Mouse (Mus musculus): ENCODE measurements around the gene Mapk6.

DNA sequence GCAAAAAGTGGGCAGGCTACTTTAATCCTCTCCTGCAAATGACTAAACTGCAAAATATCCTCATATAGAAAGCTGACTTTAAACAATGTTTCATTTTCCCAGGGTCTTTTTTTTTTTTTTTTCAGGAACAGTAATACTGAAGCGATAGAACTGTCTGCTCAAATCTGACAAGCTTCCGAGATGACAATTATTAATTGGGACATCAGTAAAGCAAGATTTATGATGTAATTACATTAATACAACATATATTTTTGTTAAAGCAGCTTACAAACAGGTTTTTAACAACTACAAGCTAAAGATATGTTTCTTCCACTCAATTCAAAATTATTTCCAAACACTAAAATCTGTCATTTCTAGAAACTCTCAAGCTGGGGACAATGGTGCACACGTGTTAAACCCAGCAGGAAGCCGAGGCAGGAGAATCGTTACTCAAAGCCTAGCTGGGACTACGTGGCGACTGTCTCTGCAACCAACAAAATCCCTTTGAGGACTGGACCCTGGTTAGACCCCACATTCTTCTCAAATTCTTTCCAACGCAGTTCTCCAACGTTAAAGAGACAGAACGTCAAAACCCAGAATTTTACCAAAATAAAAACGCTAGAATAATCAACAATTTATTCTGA, 1.5 kb downstream of the Mapk6 start:
- no peak for TF ChIP-seq CTCF (conservative IDR thresholded peaks at IDR 0.05; ENCODE audit: insufficient read depth, insufficient read length, low read depth, low read length)
- TF ChIP-seq POLR2A (IDR thresholded peaks at IDR 0.05; ENCODE audit: low read depth, low read length): no peak
